Mouse (Mus musculus): ENCODE data around the gene Tmem117. TPM values are rescaled to one million over a fixed set of nuclear protein-coding genes. Genes with fewer than 3 reads are reported as not detected.

Tmem117 gene
- polyA plus RNA-seq, 1 experiment, result 4.6 TPM

DNA sequence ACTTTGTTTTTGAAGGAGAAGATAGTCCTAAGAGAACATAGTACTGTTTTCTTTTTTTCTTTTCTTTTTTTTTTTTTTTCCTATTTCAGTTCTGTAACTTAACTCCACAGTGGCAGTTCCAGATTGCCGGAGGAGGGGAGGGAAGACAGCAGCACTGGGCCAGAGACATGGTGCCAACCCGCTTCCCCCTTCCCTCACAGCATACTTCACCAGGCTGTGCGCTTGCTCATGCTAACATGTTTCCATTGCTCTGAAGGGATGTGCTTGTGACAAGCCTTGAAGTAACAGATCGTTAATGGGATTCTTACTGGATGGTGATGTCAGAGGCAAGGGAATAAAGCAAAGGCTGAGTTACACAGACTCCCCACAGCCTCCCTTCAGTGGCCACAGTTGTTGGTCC lies 256.0 kb downstream of the Tmem117 start:
- no peaks in the 10 kb centered on the region for H3K4me1 ChIP-seq (ENCODE audit: control insufficient read depth, insufficient read depth, low read length)
- H3K27ac ChIP-seq (ENCODE audit: insufficient read depth, low read depth, low read length), result no peak overlapping the region
- no peak overlapping the region for H3K4me3 ChIP-seq (ENCODE audit: insufficient read depth, low read depth, low read length)
- no peak for DNase-seq
- TF ChIP-seq CTCF (conservative IDR thresholded peaks at IDR 0.05; ENCODE audit: insufficient read depth, insufficient read length, low read depth, low read length) (no peak), POLR2A (IDR thresholded peaks at IDR 0.05; ENCODE audit: low read depth, low read length) (no peak)
- WGBS, result 62% methylated on average over 4 of the region's 4 CpGs
- no peaks in the 10 kb centered on the region for H3K27me3 ChIP-seq (replicated peaks; ENCODE audit: control insufficient read depth, insufficient read depth, low read length)
- H3K36me3 ChIP-seq (ENCODE audit: control insufficient read depth, insufficient read depth, low read length), result no peaks in the 10 kb centered on the region

DNA sequence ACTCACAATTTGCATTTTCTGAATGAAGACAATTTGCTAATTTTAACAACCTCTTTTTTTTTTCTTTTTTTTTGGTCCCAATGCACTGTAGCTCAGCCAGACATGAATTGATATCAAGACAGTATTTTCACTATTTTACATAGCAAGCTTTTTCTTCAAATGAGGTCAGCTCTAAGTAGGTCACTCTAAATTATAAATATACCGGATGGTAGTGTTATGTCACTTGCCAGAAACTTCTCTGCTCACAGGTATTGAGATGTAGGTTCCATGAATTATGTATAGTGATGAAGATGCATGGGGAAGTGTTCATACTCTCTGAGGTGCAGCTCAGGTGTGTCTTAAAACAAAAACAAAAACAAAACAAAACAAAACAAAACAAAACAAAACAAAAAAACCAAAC lies 264.2 kb downstream of the Tmem117 start:
- Histone ChIP-seq H3K36me3 (ENCODE audit: control insufficient read depth, insufficient read depth, low read length) (no peaks in the 10 kb centered on the region), H3K27ac (ENCODE audit: insufficient read depth, low read depth, low read length) (no peak overlapping the region), H3K4me1 (ENCODE audit: control insufficient read depth, insufficient read depth, low read length) (no peaks in the 10 kb centered on the region), H3K27me3 (replicated peaks; ENCODE audit: control insufficient read depth, insufficient read depth, low read length) (no peaks in the 10 kb centered on the region), H3K4me3 (ENCODE audit: insufficient read depth, low read depth, low read length) (no peak overlapping the region)
- no peak for DNase-seq
- WGBS, result 76% methylated on average over 1 of the region's 1 CpGs
- TF ChIP-seq CTCF (conservative IDR thresholded peaks at IDR 0.05; ENCODE audit: insufficient read depth, insufficient read length, low read depth, low read length) (no peak), POLR2A (IDR thresholded peaks at IDR 0.05; ENCODE audit: low read depth, low read length) (no peak)

DNA sequence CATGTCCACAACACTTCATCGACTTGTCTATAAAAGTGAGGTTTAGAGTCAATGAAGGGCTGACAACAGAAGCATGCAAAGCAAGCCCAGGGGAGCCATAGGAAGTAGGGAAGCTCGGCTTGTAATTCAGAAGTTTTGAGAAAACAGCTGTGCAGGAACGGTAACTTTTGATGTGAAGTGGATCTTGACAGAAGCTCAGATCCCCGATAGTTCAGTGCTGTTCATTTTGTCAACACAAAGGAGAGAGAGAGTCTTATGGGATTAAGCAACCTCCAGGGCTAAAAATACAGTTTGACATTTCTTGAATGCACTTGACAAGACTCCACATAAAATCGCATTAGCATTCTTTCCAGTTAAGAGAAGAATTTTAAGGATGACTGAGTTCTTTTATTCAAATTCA lies 265.1 kb downstream of the Tmem117 start:
- no peak for DNase-seq
- Histone ChIP-seq H3K36me3 (ENCODE audit: control insufficient read depth, insufficient read depth, low read length) (no peaks in the 10 kb centered on the region), H3K27ac (ENCODE audit: insufficient read depth, low read depth, low read length) (no peak overlapping the region), H3K27me3 (replicated peaks; ENCODE audit: control insufficient read depth, insufficient read depth, low read length) (no peaks in the 10 kb centered on the region), H3K4me3 (ENCODE audit: insufficient read depth, low read depth, low read length) (no peak overlapping the region), H3K4me1 (ENCODE audit: control insufficient read depth, insufficient read depth, low read length) (no peaks in the 10 kb centered on the region)
- TF ChIP-seq CTCF (conservative IDR thresholded peaks at IDR 0.05; ENCODE audit: insufficient read depth, insufficient read length, low read depth, low read length), result no peak
- TF ChIP-seq POLR2A (IDR thresholded peaks at IDR 0.05; ENCODE audit: low read depth, low read length), result no peak
- WGBS, result 72% methylated on average over 5 of the region's 5 CpGs

DNA sequence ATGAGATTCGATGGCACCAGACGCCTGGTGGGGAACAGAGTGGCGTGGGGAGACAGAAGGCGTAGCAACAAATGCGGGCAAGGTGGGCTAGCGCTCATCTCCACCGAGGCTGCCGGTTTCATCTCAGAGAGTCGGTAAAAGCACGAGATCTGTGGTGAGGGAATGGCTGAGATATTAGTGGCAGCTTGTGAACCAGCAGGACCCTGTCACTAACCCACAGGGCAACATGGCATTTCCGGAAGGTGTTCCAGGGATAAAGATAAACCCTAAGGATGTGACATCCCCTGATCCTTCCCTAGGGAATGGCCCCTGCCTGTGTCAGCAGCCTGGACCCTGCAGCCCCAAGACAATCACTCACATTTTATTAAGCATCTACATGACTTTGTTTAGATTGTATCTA lies 266.6 kb downstream of the Tmem117 start:
- Histone ChIP-seq H3K27me3 (replicated peaks; ENCODE audit: control insufficient read depth, insufficient read depth, low read length) (no peaks in the 10 kb centered on the region), H3K27ac (ENCODE audit: insufficient read depth, low read depth, low read length) (no peak overlapping the region), H3K4me1 (ENCODE audit: control insufficient read depth, insufficient read depth, low read length) (no peaks in the 10 kb centered on the region), H3K36me3 (ENCODE audit: control insufficient read depth, insufficient read depth, low read length) (no peaks in the 10 kb centered on the region), H3K4me3 (ENCODE audit: insufficient read depth, low read depth, low read length) (no peak overlapping the region)
- no peak for TF ChIP-seq POLR2A (IDR thresholded peaks at IDR 0.05; ENCODE audit: low read depth, low read length)
- WGBS, result 94% methylated on average over 11 of the region's 11 CpGs
- no peak for DNase-seq

DNA sequence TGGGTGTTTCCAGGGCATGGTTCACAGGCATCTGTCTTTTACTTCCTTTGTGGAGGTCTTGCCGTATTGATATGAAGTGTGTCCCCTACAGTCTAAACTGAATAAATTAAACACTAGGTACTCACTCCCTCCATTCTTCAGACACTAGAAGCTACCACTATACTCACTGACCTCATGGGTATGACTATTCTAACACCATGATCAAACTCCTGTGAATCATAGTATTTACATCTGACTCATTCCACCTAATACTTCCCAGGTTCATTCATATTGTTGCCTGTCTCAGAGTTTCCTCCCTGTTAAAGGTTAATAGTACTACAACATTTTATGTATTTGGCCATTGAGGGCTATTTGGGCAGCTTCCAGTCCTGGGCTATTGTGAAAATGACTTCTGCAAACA lies 274.2 kb downstream of the Tmem117 start:
- no peak overlapping the region for H3K4me3 ChIP-seq (ENCODE audit: insufficient read depth, low read depth, low read length)
- H3K27me3 ChIP-seq (replicated peaks; ENCODE audit: control insufficient read depth, insufficient read depth, low read length), result no peaks in the 10 kb centered on the region
- no peak for DNase-seq
- no peaks in the 10 kb centered on the region for H3K4me1 ChIP-seq (ENCODE audit: control insufficient read depth, insufficient read depth, low read length)
- WGBS, result 69% methylated on average over 1 of the region's 1 CpGs
- H3K36me3 ChIP-seq (ENCODE audit: control insufficient read depth, insufficient read depth, low read length), result no peaks in the 10 kb centered on the region
- TF ChIP-seq CTCF (conservative IDR thresholded peaks at IDR 0.05; ENCODE audit: insufficient read depth, insufficient read length, low read depth, low read length) (no peak), POLR2A (IDR thresholded peaks at IDR 0.05; ENCODE audit: low read depth, low read length) (no peak)
- no peak overlapping the region for H3K27ac ChIP-seq (ENCODE audit: insufficient read depth, low read depth, low read length)

DNA sequence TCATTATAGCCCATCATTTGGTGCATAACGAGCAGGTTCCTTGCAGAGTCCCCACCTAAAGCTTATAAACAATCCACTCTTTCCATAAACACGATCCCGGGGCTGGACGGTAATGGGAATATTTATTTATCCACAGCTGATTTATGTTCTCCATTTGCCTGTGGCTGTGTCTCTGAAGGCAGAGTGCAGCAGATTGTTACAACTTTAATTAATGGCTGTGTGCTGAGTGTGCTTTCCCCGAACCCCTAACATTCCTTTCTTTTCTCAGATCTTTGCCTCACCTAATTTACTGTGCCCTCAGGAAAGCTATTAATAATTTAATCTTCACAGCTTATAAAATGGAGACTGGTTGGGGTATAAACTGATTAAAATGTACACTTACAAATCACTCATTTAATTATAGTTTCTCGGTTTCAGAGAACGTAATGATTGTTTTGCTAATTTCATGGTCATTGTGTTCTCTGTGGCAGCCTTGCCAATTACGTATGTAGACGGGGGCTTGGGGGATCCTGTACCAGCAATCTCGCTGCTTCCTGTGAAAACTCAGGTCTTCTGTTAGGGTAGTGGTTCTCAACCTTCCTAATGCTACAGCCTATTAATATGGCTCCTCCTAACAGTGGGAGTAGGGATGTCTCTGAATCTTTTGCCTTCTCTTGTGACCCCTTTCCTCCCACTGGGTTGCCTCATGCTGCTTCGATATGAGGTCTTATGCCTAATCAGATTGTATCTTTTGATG lies 275.8 kb downstream of the Tmem117 start:
- no peak for DNase-seq
- Histone ChIP-seq H3K4me1 (ENCODE audit: control insufficient read depth, insufficient read depth, low read length) (no peaks in the 10 kb centered on the region), H3K36me3 (ENCODE audit: control insufficient read depth, insufficient read depth, low read length) (no peaks in the 10 kb centered on the region), H3K27me3 (replicated peaks; ENCODE audit: control insufficient read depth, insufficient read depth, low read length) (no peaks in the 10 kb centered on the region), H3K4me3 (ENCODE audit: insufficient read depth, low read depth, low read length) (no peak overlapping the region), H3K27ac (ENCODE audit: insufficient read depth, low read depth, low read length) (no peak overlapping the region)
- TF ChIP-seq POLR2A (IDR thresholded peaks at IDR 0.05; ENCODE audit: low read depth, low read length) (no peak), CTCF (conservative IDR thresholded peaks at IDR 0.05; ENCODE audit: insufficient read depth, insufficient read length, low read depth, low read length) (no peak)
- 37% methylated on average over 11 of the region's 11 CpGs for WGBS

DNA sequence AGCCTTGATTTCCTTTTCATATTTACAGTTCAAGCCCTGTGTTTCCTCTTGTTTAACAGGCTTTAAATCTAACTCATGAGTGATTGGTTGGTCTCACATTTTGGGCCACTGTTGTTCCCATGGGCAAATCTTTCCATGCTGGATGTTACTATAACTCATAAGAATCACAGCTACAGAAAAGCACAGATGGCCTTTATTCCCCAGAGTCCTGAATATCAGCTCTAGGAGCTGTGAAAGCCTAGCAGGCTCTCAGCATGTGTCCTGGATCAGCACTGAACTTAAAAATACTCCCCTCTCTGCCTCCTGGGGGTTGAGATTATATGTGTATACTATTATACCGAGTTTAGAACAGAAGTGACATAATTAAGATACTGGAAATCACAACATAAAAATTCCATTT lies 292.6 kb downstream of the Tmem117 start:
- no peak overlapping the region for H3K4me3 ChIP-seq (ENCODE audit: insufficient read depth, low read depth, low read length)
- DNase-seq, result no peak

More for the DNA sequence above, 292.6 kb downstream of the Tmem117 start:
- WGBS, result 45% methylated on average over 1 of the region's 1 CpGs
- Histone ChIP-seq H3K27ac (ENCODE audit: insufficient read depth, low read depth, low read length) (no peak overlapping the region), H3K36me3 (ENCODE audit: control insufficient read depth, insufficient read depth, low read length) (no peaks in the 10 kb centered on the region), H3K27me3 (replicated peaks; ENCODE audit: control insufficient read depth, insufficient read depth, low read length) (no peaks in the 10 kb centered on the region), H3K4me1 (ENCODE audit: control insufficient read depth, insufficient read depth, low read length) (no peaks in the 10 kb centered on the region)
- TF ChIP-seq POLR2A (IDR thresholded peaks at IDR 0.05; ENCODE audit: low read depth, low read length) (no peak), CTCF (conservative IDR thresholded peaks at IDR 0.05; ENCODE audit: insufficient read depth, insufficient read length, low read depth, low read length) (no peak)
